ENCODE assay signal across 8 mouse cellular contexts in genomic region chr14:66441825-66442224, GRCm38 (mm10).
DNase-seq lines count a peak whose midpoint lies in the region.

No protein-coding gene starts in this region.

- peak; percentile 19 for DNase-seq in frontal cortex, postnatal 36 days (ENCODE audit: low spot score in 2 of 2)
- DNase-seq in frontal cortex, postnatal 10 days (ENCODE audit: low spot score in 2 of 2): no peak
- peak; percentile 52 for DNase-seq in urinary bladder, postnatal 14 days (ENCODE audit: low spot score)
- no peak for DNase-seq in urinary bladder, adult 2 months (ENCODE audit: low spot score)
- peak; percentile 13 to 19 for DNase-seq in lung, adult 18-20 months
- peak; percentile 53 for DNase-seq in testis, postnatal 14 days (ENCODE audit: low spot score)
- DNase-seq in spleen, adult 12 weeks (ENCODE audit: low spot score): no peak
- DNase-seq in adrenal gland, postnatal 36 days: no peak

Comparison
In these comparisons a context has a peak if more than half of its experiments do, and no peak if none do; other contexts are left out.
1. DNase-seq: peak in frontal cortex, postnatal 36 days (2 of 2), urinary bladder, postnatal 14 days (single experiment), lung, adult 18-20 months (2 of 2) and testis, postnatal 14 days (single experiment); none in frontal cortex, postnatal 10 days (0 of 2), urinary bladder, adult 2 months (single experiment), spleen, adult 12 weeks (single experiment) and adrenal gland, postnatal 36 days (0 of 2).